Mouse (Mus musculus): ENCODE results near the gene Acaa1b.

Gene Acaa1b

DNA sequence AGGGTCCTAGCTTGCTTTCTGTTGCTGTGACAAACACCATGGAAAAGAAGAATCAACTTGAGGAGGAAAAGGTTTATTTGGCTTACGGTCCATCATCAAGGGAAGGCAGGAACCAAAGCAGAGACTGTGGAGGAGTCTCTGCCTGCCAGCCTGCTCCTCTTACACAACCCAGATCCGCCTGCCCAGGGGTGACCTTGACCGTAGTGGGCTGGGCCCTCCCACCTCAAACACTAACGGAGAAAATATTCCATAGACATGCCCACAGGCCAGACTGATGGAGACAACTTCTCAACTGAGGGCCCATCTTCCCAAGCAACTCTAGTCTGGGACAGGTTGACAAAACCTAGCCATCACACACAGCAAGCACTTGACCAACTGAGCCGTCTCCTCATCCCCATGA lies 14.8 kb downstream of the Acaa1b start:
- DNase-seq: no peak

DNA sequence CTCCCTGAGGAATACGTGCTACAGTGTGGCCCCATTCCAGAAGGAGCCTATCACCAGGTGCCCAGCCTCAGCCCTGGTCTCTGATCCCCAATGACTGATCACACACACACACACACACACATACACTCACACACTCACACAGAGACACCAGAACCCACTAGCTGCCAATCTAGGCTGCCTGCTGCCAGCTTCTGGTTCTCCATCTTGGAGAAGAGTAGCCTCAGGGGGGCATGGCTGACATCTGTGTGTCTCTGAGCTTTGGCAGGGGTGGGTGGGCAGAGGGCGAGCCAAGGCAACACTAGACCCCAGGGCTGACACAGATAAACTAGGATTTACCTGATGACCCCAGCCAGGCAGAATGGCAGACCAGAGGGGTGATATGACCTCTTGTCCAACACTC lies 18.1 kb downstream of the Acaa1b start:
- DNase-seq: no peak

DNA sequence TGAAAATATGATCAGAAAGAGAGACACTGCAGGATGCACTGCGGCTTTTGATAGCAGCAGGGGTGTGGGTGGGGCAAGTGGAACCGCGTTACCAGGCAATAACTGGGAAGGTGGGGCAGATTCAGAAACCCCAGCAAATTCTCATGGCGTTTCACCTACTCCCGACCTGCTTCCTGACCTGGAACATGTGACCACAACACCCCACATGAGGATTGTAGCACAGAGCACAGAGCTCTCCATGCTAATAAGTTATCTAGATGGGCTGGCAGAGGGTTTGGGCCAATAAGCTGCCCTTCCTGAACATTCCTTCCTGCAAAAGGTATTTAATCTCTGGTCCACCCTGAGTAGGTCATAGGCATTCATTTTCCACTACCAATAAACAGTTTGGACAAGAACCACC lies 26.2 kb downstream of the Acaa1b start:
- DNase-seq: no peak

DNA sequence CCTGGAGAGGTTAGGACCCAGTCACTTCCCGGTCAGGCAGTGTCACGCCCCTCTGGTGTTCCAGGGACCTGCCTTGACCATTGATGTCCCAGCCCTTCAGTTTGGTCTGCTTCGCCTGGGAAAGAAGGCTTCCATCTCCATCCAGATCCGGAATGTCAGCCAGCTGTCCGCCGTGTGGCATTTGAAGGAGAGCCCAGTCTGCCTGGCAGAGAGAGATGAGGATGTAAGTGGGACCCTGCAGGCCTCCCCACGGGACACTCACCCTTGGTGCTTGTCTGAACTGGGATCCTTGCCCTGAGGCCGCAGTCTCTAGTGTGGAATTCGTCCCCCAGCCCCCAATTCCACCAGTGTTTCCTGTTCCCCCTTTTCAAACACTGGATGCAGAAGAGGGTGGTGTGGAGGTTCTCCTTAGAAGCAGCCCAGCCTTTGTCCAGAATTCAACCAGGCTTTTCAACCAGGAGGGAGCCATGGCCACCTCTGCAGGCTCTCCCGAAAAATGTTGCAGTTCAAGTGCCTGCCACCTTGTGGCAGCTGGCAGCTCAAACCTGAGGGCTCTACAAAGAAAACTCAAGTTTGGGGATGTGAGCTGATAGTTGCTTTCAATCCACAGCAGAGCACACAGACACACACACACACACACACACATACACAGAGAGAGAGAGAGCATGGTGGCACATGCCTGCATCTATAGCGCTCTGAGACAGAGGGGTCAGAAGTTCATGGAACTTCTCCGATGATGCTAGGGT lies 28.3 kb downstream of the Acaa1b start:
- DNase-seq: no peak

DNA sequence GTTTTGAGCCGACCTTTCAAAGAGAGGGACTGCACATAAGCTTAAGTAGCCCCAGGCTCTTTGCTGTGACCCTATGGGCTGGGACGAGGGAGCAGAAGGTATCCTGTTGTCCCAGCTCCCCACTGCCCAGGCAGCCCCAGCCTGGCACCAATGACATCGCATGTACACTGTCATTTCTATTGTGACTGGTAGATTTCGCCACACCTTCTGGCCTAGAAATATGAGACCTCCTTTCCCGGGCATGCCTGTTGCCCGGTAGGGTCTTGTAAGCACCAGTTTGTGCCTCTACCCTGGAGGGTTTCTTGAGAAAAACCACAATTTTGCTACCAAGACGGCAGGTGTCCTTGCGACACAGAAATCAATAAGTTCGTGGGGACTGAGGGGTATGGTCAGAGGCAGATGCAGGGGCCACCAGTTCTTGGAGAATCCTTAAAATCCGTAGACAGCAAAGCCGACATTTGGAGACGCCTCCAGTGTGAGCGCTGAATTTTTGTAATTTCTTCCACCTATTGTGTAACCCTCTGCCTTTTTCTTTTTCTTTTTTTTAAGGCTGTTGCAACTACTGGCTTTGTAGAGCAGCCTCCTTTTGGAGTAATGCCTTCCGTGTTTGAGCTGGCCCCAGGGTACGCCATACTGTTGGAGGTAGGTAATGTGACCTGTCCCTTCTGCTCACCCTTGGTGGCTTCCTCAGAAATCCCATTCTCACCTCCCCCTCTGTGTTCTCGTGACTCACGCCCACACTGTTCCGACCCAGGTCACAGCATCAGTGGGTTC lies 34.1 kb downstream of the Acaa1b start:
- no peak for DNase-seq

DNA sequence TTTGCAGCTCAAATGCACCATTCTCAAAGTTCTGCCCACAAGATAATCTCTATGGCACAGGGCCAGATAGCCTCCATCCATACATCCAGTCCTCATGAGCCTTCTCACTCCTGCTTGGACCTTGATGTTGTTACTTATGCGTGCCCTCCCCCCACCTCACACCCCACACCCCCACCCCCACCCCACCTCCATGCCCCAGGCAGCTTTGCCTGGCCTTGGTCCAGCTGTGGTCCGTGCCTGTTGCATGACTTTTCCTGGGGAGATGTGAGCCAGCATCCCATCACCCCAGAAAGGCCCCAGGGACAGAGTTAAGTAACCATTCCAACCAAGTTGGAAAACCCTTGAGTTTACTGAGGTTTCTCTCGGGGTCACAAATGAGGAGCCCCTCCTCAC lies 36.7 kb downstream of the Acaa1b start:
- DNase-seq: no peak

DNA sequence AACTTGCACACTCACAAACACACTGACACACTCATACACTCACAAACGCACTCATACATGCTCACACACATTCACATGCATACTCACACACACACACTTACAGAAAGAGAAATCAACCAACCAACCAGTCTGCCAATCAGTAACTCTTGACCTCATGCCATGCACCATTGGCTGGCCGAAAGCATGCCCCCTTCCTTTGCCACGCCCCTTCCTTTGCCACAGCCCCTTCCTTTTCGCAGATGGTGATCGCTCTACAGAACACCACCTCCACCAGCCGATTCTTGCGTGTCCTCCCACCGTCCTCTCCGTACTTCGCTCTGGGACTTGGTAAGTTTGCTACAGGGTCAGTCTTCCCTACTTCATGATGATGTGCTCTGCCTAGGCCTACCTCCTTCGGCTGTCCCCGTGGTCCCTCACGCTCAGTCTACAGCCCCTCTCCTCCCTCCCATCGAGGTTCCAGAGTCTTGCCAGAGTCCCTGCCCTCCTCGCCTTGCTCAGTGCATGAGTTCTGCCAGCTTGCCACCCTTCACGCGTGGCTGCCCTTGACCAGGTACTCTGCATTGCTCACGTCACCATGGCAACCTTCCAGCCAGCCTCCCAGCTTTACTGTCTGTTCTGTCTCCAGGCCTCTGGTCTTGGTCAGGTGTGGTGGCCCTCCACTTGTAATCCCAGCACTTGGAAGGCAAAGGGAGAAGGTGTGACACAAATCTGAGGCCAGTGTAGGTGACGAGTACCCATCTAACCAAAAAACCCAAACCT lies 37.3 kb downstream of the Acaa1b start:
- DNase-seq: no peak

DNA sequence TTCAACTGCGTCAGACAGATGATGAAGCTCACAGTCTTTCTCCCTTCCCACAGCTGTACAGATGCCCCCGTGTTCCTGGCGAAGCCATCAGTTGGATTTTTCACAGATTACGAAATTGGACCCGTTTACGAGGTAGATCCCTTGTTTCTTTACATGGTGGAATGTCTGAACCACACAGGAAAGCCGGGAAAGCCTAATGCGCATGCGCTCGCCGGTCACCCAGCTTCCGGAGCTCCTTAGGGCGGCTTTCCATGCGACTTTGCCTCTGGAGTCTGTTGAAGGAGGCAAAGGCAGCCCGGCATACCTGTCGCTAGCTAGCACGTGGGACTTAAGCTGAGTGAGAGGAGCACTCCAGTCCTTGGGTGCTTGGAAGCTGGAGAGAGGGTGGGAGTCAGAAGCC lies 42.0 kb downstream of the Acaa1b start:
- no peak for DNase-seq

DNA sequence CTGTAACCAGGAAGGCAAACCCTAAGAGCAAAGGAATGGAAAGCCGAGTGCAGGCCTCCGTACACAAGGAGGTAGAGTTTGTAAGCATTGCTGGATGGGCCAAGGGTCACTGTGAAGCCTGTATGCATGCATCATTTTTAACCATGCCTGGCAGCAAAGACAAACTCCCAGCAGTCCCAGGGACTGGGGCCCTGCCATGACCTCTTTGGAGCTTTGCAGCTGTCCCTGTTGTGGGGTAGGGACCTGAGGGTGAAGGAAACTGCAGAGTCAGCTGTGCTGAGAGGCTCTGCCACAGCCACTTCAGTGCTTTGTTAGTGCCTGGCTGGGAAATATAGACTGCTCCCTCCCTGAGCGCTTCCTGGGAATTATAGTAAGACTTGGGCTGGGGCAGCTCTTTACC lies 46.3 kb downstream of the Acaa1b start:
- DNase-seq: no peak

DNA sequence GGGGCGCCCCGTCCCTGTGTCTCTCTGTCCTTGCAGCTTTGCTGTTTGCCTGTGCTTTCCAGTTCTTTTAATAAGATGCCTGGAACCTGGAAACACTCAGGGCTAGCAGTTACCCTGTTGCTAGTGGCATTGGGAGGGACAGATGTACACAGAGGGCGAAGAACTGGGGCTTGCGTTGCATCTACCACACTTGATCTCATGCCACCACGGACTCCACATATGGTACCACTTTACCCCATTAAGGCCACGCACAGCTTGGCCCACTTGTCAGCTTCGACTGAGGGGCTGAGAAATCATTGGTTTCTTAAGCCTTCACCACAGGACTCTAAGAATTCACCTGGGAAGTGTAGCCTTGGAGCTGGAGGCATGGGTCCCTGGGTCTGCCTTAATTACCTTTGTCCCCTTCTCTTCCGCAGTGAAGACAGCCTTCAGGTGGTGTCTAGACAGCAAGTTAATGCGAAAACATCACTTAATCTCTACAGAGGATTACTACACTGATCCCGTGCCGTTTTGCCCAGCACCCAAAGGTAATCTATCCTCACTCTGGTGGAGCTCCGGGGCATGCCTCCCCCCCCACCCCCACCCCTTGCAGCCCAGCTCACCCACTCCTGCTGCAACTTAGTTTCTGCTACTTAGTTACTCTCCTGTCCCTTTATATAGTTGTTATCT lies 47.1 kb downstream of the Acaa1b start:
- no peak for DNase-seq

DNA sequence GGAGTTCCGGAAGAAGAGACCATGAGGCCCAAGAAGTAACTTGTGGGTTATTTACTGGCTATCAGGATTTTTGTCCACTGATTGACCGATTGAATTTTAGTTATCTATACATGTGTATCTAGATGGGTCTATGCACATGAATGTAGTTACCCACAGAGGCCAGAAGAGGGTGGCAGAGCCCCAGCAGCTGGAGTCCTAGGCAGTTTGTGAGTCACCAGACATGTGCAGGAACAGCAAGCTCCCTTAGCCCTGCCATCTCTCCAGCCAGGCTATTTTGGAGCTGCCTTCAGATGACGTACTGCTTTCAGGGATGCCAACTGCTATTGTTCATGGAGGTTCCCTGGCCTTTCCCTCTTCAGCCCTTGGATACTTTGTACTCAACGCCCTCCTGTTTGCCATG lies 49.3 kb downstream of the Acaa1b start:
- DNase-seq: no peak

DNA sequence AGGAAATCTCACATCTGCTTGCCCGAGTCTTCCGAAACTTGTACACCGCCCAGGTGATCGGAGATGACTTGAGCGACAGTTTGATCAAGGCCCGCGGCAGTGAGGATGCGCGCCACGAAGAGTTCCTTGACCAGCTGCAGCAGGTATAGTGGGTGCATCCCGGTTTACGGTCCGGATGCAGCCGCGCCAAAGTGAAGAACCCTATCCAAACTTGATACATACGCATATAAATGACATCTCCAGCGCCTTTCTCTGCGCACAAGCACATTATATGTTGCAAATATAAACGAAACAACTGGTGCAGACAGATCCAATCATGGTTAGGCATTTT lies 54.1 kb downstream of the Acaa1b start:
- DNase-seq: no peak

DNA sequence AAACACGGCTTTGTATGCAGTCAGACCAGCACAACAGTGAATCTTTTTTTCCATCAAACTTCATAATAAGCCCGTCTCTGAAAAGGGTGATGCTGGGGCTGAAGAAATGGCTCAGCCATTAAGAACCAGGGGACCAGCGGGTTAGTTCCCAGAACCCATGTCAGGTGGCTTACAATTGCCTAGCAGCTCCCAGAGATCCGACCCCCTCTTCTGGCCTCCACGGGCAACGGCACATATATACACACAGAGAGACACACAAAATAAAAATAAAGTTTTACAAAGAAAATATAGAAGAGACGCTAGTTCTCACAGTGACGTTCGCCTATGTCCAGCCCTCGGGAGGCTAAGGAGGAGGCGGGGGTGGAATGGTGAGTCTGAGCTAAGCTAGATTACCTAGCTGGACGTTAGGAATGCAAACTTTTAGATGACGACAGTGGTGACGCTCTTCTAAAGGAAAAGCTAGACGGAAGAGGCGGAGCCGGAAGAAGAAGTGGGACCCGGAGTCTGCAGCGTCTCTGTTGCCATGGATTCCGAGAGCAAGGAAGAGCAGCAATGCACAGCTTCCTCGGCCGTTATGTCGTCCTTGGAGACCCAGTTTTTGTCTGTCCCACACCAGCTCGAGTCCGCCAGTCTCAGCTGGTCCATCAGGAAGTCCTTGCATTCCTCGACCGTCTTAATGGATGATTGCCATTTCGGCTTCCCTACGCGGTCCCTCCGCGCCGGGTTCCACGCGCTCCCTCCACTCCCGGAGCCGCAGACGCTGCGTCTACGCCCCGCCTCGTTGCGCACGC lies 54.7 kb downstream of the Acaa1b start, which contains the start of gene Dlec1:
Gene Dlec1 (plus strand): TSS at position 487 of the 791 bp plus-strand sequence.
- peak; percentile 85 for DNase-seq

DNA sequence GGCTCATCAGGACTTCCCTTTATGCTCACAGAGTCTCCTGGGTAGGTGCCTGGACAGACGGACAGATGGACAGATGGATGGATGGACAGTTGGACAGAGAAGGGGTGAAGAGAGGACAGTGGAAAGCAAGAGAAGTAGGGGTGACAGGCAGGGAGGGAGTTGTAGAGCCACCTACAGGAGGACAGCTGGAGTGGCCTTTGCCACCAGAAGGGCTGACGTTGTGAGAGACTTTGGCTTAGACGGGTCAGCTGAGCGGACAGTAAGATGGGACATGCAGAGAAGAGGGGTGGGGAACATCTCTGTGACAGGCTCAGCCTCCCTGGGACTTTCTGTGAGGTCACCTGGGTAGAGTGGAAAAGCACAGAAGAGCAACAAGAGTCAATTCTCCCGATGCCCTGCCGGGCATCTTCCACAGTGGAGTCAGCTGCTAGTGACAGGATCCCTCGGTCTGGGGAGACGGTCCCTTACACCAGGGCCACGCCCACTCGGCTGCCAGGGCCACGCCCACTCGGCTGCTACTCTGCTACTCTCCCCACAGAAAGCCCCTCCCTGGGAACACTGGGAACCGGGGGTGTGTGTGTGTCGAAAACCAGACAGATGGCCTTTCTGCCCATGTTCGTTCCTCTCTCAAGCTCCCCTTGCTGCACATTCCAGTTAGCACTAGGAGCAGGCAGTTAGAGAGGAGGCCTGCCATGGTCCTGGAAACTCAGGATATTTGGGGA lies 56.6 kb downstream of the Acaa1b start:
- DNase-seq: peak; percentile 62

Data from lung, postnatal 10 days (tissue).